Mouse (Mus musculus) embryo, embryonic 10 days (tissue): ENCODE results near the gene Clec16a.
A peak's percentile ranks its signal among the peaks of the same experiment; 100 is the strongest.

Experiments
- DNase-seq: peaks from one replicate; pipeline ENCODE4 v3.0.0-alpha.2; 2015; ENCODE audit warnings: low spot score

The Clec16a gene

DNA sequence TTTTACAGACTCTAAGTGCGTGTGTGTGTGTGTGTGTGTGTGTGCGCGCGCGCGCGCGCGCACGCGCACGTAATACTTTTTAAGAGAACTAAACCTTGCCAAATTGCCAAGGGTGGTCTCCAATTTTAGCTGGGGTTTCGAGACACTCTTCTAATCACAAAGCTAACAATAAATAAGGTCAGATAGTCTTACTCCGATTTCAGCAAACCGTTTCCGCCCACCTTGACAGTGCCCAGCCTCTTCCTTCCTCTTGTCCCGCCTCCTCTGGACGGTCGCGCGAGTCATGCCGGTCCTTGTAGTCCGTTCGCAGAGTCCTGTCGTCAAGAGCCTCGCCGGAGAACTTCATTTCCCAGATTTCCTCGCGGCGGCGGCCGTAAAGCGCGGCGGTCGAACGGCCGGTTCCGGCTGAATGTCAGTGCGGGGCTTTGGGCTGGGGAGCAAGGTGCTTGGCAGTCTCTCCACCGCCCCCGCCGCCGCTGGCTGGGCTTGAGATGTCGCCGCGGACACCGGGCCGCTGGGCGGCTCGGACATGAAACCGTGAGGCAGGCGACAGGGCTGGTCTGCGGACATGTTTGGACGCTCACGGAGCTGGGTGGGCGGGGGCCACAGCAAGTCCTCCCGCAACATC is at the start of gene Clec16a:
Clec16a (plus strand) TSS at position 345 of the 628 bp plus-strand sequence.
- peak; percentile 98 for DNase-seq

GRCm38 (mm10) chr16:10495824-10496298 is 49.3 kb upstream of the Clec16a start:
- DNase-seq: no peak

DNA sequence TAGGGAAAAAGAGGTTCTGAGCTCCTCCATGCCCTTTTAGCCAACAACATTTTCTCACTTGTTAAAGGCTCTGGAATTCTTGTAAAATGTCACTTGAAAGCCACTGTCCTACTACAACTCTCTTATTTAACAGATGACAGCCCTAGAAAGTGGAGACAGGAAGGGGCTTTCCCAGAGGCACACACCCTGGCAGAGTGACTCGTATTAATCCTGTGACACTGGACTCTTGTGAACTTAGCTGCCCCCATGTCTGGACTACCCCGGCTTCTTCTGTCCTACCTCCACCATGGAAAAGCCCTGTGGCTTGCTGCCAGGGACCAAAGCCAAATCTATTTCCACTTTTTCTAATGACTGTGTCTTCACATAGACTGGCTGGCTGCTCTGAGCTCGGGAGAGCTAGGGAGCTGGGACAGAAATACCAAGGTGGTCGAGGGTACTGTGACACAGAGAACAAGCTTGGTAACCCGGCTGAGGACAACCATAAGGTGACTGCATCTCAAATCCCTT is 47.0 kb upstream of the Clec16a start:
- DNase-seq: no peak

DNA sequence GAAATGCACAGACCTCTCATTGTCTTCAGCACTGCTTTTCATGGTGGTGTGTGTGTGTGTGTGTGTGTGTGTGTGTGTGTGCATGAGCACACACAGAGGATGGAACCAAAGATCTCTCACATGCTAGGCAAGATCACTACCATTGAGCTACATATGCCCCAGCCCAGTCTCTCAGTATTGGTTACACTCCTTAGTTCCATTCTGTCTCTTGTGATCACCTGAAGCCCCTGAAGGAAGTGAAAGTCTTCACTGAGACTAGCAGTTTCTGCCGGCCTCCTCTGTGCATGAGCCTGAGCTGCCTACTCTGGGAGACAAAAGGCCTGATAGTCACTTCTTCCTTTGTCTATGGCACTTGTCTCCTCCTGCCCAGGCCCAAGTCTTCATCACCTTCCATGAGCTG is 46.0 kb upstream of the Clec16a start:
- DNase-seq: no peak

DNA sequence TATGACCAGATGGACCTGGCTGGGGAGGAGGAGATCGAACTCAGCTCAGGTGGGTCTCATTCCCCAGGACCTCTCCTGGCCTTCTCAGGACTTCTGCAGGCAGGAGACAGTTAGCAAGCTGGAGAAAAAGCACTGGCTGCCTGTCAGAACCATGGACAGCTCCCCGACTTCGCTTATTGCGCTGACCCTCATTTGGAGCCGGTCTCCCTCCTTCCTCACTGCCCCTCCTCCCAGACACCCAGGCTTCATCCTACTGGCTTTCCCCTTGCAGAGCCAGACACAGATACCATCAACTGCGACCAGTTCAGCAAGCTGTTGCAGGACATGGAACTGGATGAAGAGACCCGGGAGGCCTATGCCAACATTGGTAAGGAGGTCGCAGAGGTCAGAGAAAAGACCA is 43.3 kb upstream of the Clec16a start:
- DNase-seq: peak; percentile 86

DNA sequence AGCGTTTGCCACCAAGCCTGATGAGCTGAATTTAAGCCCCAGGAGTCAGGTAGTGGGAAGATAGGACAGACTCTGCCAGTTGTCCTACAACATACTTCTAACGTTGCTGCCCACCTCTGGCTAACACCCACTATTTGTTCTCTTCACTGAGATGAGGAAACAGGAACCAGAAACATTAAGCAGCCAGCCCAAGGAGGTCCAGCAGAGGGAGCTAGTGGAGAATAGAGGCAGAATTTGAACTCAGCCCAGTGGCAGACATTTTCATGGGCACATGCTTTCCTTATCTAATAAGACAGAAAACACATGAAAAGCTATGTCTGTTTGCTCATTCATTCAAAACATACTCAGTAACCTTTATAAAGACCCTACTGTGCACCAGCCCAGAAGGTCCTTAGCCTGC is 42.1 kb upstream of the Clec16a start:
- DNase-seq: no peak

GRCm38 (mm10) chr16:10507445-10507844 is 37.7 kb upstream of the Clec16a start:
- DNase-seq: no peak

DNA sequence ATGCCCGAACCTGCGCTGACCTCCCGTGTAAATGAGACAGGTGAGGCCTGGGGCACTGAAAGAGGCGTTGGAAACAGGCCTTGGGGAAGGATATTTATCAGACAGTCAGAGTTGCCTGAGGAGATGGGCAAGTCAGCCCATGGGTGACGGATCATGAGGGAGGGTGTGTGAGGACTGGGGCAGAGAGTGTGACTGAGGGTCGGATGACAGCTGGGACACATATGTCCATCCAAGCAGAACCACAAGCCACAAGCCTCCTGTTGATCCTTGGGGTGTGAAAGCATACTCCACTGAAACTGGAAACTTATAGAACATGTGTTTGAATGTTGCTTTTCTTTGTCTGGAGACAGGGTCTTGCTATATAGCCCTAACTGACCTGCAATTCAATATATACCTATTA is 36.4 kb upstream of the Clec16a start:
- no peak for DNase-seq

DNA sequence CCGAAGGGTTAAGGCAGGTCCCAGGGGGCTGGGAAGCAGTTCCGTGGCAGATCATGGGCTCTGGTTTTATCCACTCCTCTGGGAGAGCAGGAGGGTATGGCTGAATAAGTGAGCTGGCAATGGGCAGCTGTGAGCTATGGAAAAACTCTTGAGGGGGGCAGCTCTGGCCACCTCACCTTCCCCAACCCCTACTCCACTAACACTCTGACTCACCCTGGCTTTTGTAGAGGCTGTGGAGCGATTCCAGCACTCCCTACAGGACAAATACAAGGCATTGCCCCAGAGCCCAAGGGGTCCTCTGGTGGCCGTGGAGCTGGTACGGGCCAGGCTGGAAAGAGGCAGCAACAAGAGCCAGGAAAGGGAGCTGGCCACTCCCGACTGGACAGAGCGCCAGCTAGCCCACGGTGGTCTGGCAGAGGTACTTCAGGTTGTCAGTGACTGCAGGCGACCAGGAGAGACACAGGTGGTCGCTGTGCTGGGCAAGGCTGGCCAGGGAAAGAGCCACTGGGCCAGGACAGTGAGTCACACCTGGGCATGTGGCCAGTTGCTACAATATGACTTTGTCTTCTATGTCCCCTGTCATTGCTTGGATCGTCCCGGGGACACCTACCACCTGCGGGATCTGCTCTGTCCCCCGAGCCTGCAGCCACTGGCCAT is 34.5 kb upstream of the Clec16a start:
- no peak for DNase-seq

- DNase-seq: no peak
Observed at GRCm38 (mm10) chr16:10511134-10511520, 34.0 kb upstream of the Clec16a start.

GRCm38 (mm10) chr16:10515953-10516572 is 29.1 kb upstream of the Clec16a start:
- no peak for DNase-seq

GRCm38 (mm10) chr16:10518030-10518429 is 27.1 kb upstream of the Clec16a start:
- no peak for DNase-seq

GRCm38 (mm10) chr16:10520908-10521614 is 24.1 kb upstream of the Clec16a start:
- peak; percentile 90 for DNase-seq

DNA sequence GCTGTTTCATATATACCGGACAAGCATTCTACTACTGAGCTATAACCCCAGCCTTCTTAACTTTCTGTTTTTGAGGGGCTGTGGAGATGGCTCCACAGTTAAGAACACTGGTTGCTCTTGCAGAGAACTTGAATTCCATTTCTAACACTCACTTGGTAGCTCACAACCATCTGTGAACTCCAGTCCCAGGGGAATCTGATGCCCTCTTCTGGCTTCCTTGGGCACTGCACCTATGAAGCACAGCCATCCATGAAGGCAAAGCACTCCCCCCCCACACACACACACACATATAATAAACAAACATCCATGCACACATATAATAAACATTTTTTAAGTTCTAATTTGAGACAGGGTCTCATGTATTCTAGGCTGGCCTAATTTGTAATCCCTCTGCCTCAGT is 22.3 kb upstream of the Clec16a start:
- DNase-seq: peak; percentile 56

- DNase-seq: no peak
Observed at GRCm38 (mm10) chr16:10523650-10524049, 21.5 kb upstream of the Clec16a start.

- DNase-seq: no peak
Observed at GRCm38 (mm10) chr16:10524866-10525609, 20.1 kb upstream of the Clec16a start.

DNA sequence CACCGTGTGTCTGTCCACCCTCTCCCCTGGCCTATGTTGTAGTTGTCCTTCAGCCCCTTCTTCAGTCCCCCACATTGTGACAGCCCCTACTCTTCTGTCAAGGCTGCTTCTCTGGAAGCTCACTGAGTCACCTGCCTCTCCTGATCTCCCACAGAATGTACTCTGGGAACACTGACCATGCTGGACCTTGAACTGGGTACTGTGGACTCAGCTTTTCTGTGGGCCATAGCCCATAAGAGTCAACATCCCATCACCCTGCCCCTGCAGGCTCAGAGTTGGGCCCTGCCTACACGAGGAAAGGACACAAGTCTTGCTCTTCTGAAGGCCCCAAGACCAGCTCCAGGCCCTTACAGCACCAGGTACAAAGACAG is 19.5 kb upstream of the Clec16a start:
- no peak for DNase-seq

- DNase-seq: no peak
Observed at GRCm38 (mm10) chr16:10527046-10527644, 18.0 kb upstream of the Clec16a start.

GRCm38 (mm10) chr16:10528382-10528781 is 16.8 kb upstream of the Clec16a start:
- no peak for DNase-seq

DNA sequence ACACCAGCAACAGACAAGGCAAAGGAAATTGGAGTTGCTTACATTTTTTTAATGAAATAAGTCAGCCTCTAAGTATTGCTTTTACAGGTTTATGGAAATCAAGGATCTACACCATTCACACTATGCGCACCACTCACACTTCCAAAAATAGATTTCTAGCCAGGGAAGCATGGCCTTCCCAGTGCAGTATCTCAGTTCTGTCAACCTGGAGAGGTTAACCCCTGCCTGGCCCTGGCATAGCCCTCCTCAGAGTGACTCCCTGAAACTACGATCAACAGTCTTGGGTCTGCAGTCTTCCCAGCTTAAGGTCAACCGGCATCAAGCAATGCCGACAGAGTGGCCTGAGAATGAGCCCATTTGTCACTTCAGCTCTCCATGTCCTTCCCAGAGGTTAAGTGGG is 15.0 kb upstream of the Clec16a start:
- DNase-seq: no peak

DNA sequence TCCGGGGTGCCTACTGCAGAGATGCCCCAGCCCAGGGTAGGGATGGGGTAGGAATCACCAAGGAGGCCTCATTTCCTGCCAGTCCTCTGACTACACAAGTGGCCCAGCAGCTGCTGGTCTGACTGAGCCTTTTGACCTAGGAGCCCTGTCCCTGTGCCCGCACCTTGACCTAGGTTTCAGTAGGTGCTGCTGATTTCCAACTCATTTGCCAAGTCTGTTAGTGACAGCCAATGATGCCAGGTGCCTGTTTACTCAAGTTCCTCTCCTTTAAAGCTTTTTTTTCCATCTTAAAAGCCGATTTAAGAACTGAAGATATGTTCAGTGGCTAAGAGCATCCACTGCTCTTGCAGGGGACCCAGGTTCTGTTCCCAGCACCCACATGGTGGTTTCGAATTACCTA is 11.4 kb upstream of the Clec16a start:
- DNase-seq: no peak
